Mouse (Mus musculus) midbrain, embryonic 14.5 days (tissue): Measurements from ENCODE around the gene Rad9b. TPM values are rescaled to one million over a fixed set of nuclear protein-coding genes. Genes with fewer than 3 reads are reported as not detected.

ENCODE experiments used
- ATAC-seq: fragments of 200-750 bp; cut with Nextera tagmentation; 2 replicates; pipeline ENCODE4 v1.8.0; 2017; ENCODE audit warnings: moderate number of reproducible peaks, moderate library complexity; ENCODE audit not compliant: low FRiP score, low TSS enrichment
- DNase-seq: peaks from one replicate; pipeline ENCODE4 v3.0.0-alpha.2; 2015
- H3K27ac ChIP-seq: fragments of 300-500 bp; sonication (generic); replicated peaks from 2 replicates; pipeline ENCODE4 v1.5.1; 2014; ENCODE audit warnings: mild to moderate bottlenecking, low read depth, low read length, moderate library complexity
- H3K27me3 ChIP-seq: fragments of 300-500 bp; sonication (generic); 2 replicates; pipeline ENCODE4 v1.6.1; 2014; ENCODE audit warnings: low read length, control low read depth, mixed read lengths; ENCODE audit not compliant: control insufficient read depth, insufficient read depth
- H3K36me3 ChIP-seq: fragments of 300-500 bp; sonication (generic); 2 replicates; pipeline ENCODE4 v1.6.1; 2014; ENCODE audit warnings: low read length, control low read depth; ENCODE audit not compliant: control insufficient read depth, insufficient read depth
- H3K4me1 ChIP-seq: fragments of 300-500 bp; sonication (generic); 2 replicates; pipeline ENCODE4 v1.6.1; 2014; ENCODE audit warnings: mild to moderate bottlenecking, antibody characterized with exemption, low read length, control low read depth; ENCODE audit not compliant: control insufficient read depth, insufficient read depth
- H3K4me2 ChIP-seq: fragments of 300-500 bp; sonication (generic); 2 replicates; pipeline ENCODE4 v1.6.1; 2014; ENCODE audit warnings: mild to moderate bottlenecking, low read length, moderate library complexity
- H3K4me3 ChIP-seq: fragments of 300-500 bp; sonication (generic); replicated peaks from 2 replicates; pipeline ENCODE4 v1.5.1; 2014; ENCODE audit warnings: low read depth, low read length
- H3K9ac ChIP-seq: fragments of 300-500 bp; sonication (generic); replicated peaks from 2 replicates; pipeline ENCODE4 v1.6.1; 2014; ENCODE audit warnings: mild to moderate bottlenecking, low read length, moderate library complexity
- H3K9me3 ChIP-seq: fragments of 300-500 bp; sonication (generic); 2 replicates; pipeline ENCODE4 v1.6.1; 2016; ENCODE audit warnings: low read length, control low read depth, mixed read lengths; ENCODE audit not compliant: control insufficient read depth
- WGBS: fragments of 180-500 bp; shearing (Covaris S2); extraction: QIAGEN DNeasy Blood & Tissue Kit; methylation state at CpG from one replicate; pipeline ENCODE4 v1.1.7; 2014; 5-methylcytosine and 5-hydroxymethylcytosine counted together
- polyA plus RNA-seq: library from polyadenylated mRNA; unstranded; fragments of >200 nt; fragmentation: Nextera tagmentation; extraction: Ambion mirVana; gene quantifications from 2 replicates; pipeline ENCODE4 v1.2.1, GENCODE M21; 2014

Rad9b gene
- polyA plus RNA-seq, 1 experiment from 2014 or later, result 18.5 TPM

GRCm38 (mm10) chr5:122274785-122275184 lies 79.2 kb downstream of the Rad9b start:
- Histone ChIP-seq H3K9ac (no peak overlapping the region), H3K27ac (no peak overlapping the region), H3K4me1 (no peaks in the 10 kb centered on the region), H3K4me2 (no peak overlapping the region), H3K27me3 (no peaks in the 10 kb centered on the region), H3K9me3 (no peaks in the 10 kb centered on the region), H3K36me3 (no peaks in the 10 kb centered on the region), H3K4me3 (no peak overlapping the region)
- DNase-seq, result peak; percentile 47
- WGBS, result 8% methylated on average over 5 of the region's 5 CpGs
- no peak for ATAC-seq

Other genes starting within 250 kb of the Rad9b start
- gene Ccdc63, start 213.4 kb downstream of the Rad9b start, polyA plus RNA-seq, result not detected in 2 replicates
- 232 and 238 TPM in 2 replicates for gene Ppp1cc, start 196.0 kb downstream of the Rad9b start, polyA plus RNA-seq
- 1.8 and 2.5 TPM in 2 replicates for gene Hvcn1, start 147.4 kb downstream of the Rad9b start, polyA plus RNA-seq
- 6.2 and 6.6 TPM in 2 replicates for gene Tctn1, start 89.8 kb downstream of the Rad9b start, polyA plus RNA-seq
- 8.5 and 9.1 TPM in 2 replicates for gene Pptc7, start 69.9 kb downstream of the Rad9b start, polyA plus RNA-seq
- gene Vps29, start 136 bp upstream of the Rad9b start, polyA plus RNA-seq, result 324 and 331 TPM in 2 replicates
- gene Gpn3, start 17.6 kb upstream of the Rad9b start, polyA plus RNA-seq, result 43.1 and 43.9 TPM in 2 replicates
- gene Fam216a, start 18.1 kb upstream of the Rad9b start, polyA plus RNA-seq, result 155 and 164 TPM in 2 replicates
- 62.1 and 196 TPM in 2 replicates for gene Arpc3, start 37.6 kb upstream of the Rad9b start, polyA plus RNA-seq
- 27.5 and 39.6 TPM in 2 replicates for gene Anapc7, start 67.5 kb upstream of the Rad9b start, polyA plus RNA-seq
- gene Atp2a2, start 148.0 kb upstream of the Rad9b start, polyA plus RNA-seq, result 46.5 and 59.3 TPM in 2 replicates